Mouse (Mus musculus): ENCODE data around the gene Rnd1.

The Rnd1 gene

GRCm38 (mm10) chr15:98677977-98678376, 716 bp upstream of the Rnd1 start:
- DNase-seq (ENCODE audit: low spot score) = no peak

- no peak for DNase-seq (ENCODE audit: low spot score)
Observed at GRCm38 (mm10) chr15:98676471-98676870, 790 bp downstream of the Rnd1 start.

DNA sequence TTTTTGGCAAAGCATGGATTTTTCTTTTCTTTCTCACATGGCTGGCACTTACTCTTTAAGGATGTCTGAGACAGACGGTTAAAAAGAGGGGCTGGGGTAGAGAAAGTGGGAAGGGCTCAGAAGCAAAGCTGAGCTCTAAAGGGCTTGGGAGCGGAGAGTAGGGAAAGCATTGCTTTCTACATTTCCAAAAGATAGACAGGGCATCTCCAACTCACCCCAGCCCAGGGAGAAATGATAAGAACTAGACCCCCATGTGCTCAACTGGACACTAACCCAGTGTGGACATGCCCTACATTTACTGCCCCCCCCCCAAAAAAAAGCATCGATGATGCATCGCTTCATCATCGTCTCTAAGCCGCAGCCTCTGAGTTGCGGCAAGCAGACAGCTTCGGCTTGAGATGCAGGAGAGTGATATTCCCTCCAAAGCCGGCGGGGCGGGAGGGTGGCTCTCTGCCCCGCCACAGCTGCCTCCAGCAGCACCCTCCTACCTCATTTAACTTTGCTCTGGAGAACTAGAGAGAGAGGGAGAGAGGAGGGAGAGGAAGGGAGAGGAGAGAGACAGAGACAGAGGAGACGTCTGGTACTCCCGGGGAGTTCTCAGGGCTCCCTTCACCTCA, 1.5 kb downstream of the Rnd1 start:
- DNase-seq (ENCODE audit: low spot score) = no peak

GRCm38 (mm10) chr15:98674994-98675545, 2.2 kb downstream of the Rnd1 start:
- no peak for DNase-seq (ENCODE audit: low spot score)

- DNase-seq (ENCODE audit: low spot score) = no peak
Observed at GRCm38 (mm10) chr15:98674284-98674993, 2.8 kb downstream of the Rnd1 start.

- no peak for DNase-seq (ENCODE audit: low spot score)
Observed at GRCm38 (mm10) chr15:98673732-98674131, 3.5 kb downstream of the Rnd1 start.

- no peak for DNase-seq (ENCODE audit: low spot score)
Observed at GRCm38 (mm10) chr15:98672592-98672991, 4.7 kb downstream of the Rnd1 start.

DNA sequence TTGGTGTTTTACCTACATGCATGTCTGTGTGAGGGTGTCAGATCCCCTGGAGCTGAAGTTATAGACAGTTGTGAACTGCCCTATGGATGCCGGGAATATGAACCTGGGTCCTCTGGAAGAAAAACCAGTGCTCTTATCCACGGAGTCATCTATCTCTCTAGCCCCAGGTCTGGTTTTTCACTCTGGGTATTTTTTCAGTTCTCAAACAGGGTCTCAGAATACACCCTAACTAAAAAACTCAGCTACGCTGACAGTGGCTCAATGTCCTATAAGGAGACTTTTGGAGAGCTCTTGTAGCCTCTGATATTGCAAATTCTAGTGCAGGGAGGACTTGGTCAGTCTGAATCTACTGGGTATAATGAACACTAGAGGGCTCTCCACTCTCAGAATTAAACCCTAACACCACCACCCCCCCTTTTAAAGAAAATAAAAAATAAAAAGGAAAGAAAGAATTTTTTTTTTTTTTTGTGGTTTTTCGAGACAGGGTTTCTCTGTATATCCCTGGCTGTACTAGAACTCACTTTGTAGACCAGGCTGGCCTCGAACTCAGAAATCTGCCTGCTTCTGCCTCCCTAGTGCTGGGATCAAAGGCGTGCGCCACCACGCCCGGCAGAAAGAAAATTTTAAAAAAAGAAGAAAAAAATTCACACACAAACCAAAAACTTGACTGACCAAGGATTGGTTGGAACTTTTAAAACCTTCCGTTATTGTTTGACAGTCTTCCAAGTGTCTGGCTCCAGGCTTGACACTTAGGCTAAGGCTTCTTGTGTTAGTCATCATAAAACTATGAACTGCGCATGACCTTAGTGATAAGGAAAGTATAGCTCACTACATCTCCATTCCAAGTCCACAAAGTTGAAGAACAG, 13.0 kb downstream of the Rnd1 start:
- no peak for DNase-seq (ENCODE audit: low spot score)

DNA sequence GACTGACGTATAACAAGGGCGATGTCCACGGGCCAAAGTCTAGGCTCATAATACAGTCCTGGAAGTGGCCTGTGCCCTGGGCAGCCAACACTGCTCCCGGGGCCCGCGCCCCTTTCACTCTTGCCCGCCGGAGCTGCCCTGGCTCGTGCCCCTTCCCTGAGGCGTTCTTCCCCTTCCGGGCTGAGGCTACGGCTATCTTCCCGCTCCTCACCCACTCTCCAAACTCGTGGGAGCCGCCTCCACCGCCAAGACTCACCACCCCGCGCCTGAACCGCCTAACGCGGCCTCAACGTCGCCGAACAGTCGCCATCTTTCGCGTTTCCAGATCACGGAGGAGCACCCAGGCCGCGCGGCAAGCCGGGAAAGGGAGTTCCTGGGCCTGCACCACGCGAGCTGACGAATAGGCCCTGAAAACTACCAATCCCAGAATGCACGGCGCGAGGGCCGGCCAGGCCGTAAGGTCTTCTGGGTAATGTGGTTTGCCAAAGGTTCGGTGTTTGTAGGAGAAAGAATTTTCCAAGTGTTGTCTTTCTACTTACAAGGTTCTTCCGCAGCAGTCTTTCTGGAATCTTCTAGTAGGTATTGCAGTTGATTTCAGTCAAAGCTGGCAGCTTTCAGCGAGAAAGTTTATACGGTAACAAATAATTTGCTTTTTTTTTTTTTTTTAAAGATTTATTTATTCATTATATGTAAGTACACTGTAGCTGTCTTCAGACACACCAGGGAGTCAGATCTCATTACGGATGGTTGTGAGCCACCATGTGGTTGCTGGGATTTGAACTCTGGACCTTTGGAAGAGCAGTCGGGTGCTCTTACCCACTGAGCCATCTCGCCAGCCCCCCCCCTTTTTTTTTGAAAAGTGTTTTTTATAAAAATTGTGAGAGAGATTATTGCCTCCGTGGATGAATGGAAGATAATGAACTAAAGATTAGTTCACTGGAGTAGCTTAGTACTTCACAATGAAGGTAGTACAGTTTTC, 14.4 kb downstream of the Rnd1 start, which contains the start of gene Ddx23:
TSS of gene Ddx23 (minus strand) at position 328 of the 979 bp plus-strand sequence.
- DNase-seq (ENCODE audit: low spot score) = peak; percentile 87

- no peak for DNase-seq (ENCODE audit: low spot score)
Observed at GRCm38 (mm10) chr15:98662198-98662566, 15.1 kb downstream of the Rnd1 start.

DNA sequence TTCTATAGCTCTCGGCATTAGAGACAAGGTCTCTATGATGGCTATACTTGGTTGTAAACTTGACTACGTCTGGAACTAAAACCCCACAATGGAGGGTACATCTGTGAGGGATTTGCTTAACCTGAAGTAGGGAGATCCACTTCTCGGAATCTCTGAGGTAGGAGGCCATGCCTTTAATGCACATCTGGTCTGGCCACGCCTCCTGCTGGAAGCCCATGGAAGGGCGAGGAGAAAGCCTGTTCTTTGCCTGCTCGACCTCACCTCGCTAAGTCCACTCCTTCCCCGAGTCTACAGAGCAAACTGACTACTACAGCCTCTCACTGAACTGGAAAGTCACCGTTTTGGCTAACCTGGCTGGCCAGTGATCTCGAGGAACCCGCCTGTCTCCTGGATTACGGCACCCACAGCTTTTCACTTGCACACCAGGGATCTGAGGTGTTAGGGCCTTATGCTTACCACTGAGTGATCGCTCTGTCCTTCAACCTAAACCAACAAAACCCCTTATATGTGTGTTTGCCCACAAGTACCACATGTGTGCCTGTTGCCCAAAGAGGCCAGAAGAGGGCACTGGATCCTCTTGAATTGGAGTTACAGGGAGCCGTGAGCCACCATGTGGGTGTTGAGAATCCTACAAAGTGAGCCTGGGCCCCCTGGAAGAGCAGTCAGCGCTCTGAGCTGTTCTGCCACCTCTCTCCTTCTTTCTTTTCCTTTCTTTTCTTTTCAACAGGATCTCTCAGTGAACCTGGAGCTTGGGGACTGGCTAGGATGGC, 20.1 kb downstream of the Rnd1 start:
- DNase-seq (ENCODE audit: low spot score) = no peak

DNA sequence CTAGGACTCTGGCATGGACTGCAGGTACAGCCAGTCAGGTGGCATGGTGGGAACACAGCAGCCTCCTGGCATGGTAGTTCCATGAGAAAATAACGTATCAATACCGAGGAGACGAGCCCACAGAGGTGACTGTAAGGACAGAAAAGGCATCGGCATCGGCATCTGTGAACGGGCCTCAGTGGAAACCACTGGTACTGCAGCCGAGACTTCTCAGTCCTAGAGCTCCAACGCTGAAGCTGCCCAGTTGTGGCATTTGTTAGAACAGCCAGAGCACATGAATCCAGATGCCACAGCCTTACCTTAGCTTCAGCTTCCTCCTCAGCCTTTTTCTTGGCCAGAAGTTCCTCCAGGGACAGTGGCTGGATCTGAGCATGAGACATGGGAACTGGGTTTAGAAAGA, 25.1 kb downstream of the Rnd1 start:
- DNase-seq (ENCODE audit: low spot score) = no peak

- no peak for DNase-seq (ENCODE audit: low spot score)
Observed at GRCm38 (mm10) chr15:98651431-98651830, 25.8 kb downstream of the Rnd1 start.

DNA sequence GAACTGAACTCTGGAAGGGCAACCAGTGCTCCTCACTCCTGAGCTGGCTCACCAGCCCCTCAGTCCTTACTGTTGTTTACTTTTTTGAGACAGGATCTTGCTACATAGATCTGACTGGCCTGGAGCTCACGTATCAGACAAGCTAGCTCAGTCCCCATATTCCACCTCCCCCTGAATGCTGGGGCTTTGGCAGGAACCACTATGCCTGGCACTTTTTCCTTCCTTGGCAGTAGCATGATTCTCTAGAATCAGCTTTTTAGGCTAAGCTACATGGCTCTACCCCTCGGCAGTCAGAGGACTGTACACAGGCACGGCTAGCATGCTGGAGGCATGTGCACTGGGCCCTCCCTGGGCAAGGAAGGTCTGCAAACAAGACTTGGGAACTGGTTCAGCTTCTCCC, 29.2 kb downstream of the Rnd1 start:
- DNase-seq (ENCODE audit: low spot score) = no peak

DNA sequence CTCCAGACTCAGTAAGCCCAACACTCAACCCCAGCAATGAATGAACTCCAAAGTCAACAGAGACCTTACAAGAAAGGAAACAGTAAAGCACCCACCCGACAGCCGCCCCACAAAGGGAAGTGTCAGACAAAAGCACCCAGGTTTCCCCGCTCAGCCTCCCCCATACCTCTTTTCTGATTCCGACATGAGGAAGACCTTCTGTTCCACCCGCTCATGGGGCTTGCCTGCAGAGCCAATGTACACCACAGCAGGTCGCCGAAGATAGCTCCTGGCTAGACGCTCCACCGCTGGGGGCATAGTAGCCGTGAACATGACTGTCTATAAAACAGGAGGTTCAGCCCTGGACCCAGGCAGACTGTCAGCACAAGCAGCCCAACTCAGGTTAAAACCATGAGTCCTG, 30.0 kb downstream of the Rnd1 start:
- no peak for DNase-seq (ENCODE audit: low spot score)

GRCm38 (mm10) chr15:98646737-98647136, 30.5 kb downstream of the Rnd1 start:
- DNase-seq (ENCODE audit: low spot score) = no peak

DNA sequence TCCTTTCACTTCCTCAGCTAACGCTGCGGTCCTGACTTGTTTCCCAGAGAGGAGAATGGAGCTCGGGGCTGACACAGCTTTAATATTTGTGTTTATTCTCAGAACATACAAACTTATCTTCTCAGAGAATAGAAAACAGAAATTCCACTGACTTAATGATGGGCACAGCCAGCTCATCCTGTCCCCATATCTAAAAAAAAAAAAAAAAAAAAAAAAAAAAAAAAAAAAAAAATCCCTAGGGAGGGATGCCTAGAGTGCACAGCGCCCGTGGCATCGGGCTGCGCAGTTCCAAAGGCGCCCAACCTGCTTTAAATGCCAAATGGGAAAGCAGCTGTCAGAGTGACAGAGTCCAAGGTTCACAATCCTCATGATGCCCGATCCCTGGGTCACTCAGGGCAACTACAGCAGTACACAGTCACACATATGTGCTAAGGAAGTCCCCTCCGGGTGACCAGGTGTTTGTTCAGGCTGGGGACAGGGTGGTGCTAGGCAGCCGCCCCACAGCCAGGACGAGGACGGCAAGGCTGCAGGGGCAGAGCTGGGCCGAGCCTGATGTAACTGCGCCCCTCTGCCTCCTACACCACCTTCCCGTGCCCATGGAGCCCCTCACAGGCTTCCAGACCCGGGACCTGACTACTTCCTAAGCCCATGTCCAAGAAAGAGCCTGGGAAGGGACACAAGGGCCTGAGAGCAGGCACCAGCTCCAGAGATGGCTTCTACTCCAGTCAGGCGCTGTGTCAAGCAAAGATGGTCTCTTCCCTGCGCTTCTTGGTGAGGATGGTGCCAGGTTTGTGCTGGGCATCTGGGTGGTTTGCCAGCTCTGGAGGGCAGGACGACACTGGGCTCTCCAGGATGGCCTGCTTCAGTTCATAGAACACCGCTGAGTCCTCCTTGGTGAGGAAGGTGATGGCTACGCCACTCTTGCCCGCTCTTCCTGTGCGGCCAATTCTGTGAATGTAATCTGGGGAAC, 31.9 kb downstream of the Rnd1 start:
- no peak for DNase-seq (ENCODE audit: low spot score)

- DNase-seq (ENCODE audit: low spot score) = no peak
Observed at GRCm38 (mm10) chr15:98644406-98644805, 32.9 kb downstream of the Rnd1 start.

GRCm38 (mm10) chr15:98640157-98640556, 37.1 kb downstream of the Rnd1 start:
- no peak for DNase-seq (ENCODE audit: low spot score)

Measured in urinary bladder, postnatal 25 days (tissue).